Mouse (Mus musculus) stomach, embryonic 15.5 days (tissue): ENCODE measurements around the gene Arnt2. TPM values are rescaled to one million over a fixed set of nuclear protein-coding genes. Genes with fewer than 3 reads are reported as not detected.
A peak's percentile ranks its signal among the peaks of the same experiment; 100 is the strongest.

ENCODE experiments used
- ATAC-seq: fragments of 200-750 bp; cut with Nextera tagmentation; 2 replicates; pipeline ENCODE4 v1.8.0; 2017; ENCODE audit warnings: low read depth, moderate number of reproducible peaks, moderate TSS enrichment; ENCODE audit not compliant: insufficient read depth, low FRiP score
- H3K27ac ChIP-seq: fragments of 300-500 bp; sonication (generic); 2 replicates; pipeline ENCODE4 v1.5.1; 2015; ENCODE audit warnings: mild to moderate bottlenecking, inconsistent platforms
- H3K27me3 ChIP-seq: fragments of 300-500 bp; sonication (generic); replicated peaks from 2 replicates; pipeline ENCODE4 v1.6.1; 2015; ENCODE audit warnings: inconsistent platforms
- H3K36me3 ChIP-seq: fragments of 300-500 bp; sonication (generic); 2 replicates; pipeline ENCODE4 v1.6.1; 2015; ENCODE audit warnings: inconsistent platforms
- H3K4me1 ChIP-seq: fragments of 300-500 bp; sonication (generic); 2 replicates; pipeline ENCODE4 v1.6.1; 2015; ENCODE audit warnings: inconsistent platforms
- H3K4me2 ChIP-seq: fragments of 300-500 bp; sonication (generic); 2 replicates; pipeline ENCODE4 v1.6.1; 2015; ENCODE audit warnings: mild to moderate bottlenecking, inconsistent platforms
- H3K4me3 ChIP-seq: fragments of 300-500 bp; sonication (generic); replicated peaks from 2 replicates; pipeline ENCODE4 v1.5.1; 2015; ENCODE audit warnings: inconsistent platforms
- H3K9ac ChIP-seq: fragments of 300-500 bp; sonication (generic); 2 replicates; pipeline ENCODE4 v1.6.1; 2015; ENCODE audit warnings: inconsistent platforms
- H3K9me3 ChIP-seq: fragments of 300-500 bp; sonication (generic); 2 replicates; pipeline ENCODE4 v1.6.1; 2016; ENCODE audit warnings: inconsistent platforms
- WGBS: fragments of 180-500 bp; shearing (Covaris S2); methylation state at CpG from one replicate; pipeline ENCODE4 v1.1.7; 2015; 5-methylcytosine and 5-hydroxymethylcytosine counted together
- polyA plus RNA-seq: library from polyadenylated mRNA; unstranded; fragments of >200 nt; fragmentation: Nextera tagmentation; extraction: Ambion mirVana; gene quantifications from 2 replicates; pipeline ENCODE4 v1.2.1, GENCODE M21; 2015

The Arnt2 gene
- polyA plus RNA-seq, 1 experiment from 2014 or later: 3.6 TPM

DNA sequence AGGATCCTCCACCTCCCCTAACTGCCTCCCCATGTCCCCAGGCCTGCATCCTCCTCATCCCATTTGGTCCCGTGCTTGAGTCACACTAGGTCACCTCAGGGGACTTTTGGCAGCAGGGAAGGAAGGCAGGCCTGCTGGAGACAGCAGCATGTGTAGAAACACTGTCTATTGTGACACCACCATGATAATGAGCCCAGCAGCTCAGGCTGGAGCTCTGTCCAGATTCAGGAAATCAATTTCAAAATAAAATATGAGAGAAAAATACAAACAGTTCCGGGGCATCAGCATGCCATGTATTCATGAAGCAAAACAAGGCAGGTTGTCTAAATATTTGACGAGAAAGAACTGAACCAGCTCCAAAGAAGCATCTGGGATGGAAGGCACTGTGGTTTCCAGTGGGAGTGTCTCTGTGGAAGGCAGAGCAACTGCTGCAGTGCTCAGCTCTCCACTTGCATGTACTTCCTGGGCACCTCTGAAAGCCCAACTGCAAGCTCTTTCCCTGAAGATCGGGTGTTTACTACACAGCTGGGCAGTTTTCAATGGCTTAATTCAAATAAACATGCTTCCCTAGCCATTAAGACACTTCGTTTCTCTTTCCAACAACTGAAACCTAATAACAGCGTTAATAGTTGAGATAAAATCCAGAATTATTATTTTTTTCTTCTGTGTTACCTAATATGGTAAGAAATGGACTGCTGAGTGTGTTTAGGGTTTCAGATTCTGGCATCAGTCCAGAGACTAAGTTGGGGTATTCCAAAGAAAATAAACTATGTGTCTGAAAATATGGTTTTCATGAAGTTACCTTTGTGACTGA lies 74.0 kb downstream of the Arnt2 start:
- Histone ChIP-seq H3K4me3 (no peak overlapping the region), H3K4me2 (no peak overlapping the region), H3K36me3 (no peaks in the 10 kb centered on the region), H3K9me3 (no peaks in the 10 kb centered on the region), H3K4me1 (0 out of 2 replicates have a peak, but pooled peaks cover 7% of the 10 kb centered on the region), H3K27me3 (no peaks in the 10 kb centered on the region), H3K27ac (0 out of 2 replicates have a peak overlapping the region, but pooled peaks have one; percentile 28), H3K9ac (no peak overlapping the region)
- WGBS: 44% methylated on average over 6 of the region's 6 CpGs
- no peak for ATAC-seq

DNA sequence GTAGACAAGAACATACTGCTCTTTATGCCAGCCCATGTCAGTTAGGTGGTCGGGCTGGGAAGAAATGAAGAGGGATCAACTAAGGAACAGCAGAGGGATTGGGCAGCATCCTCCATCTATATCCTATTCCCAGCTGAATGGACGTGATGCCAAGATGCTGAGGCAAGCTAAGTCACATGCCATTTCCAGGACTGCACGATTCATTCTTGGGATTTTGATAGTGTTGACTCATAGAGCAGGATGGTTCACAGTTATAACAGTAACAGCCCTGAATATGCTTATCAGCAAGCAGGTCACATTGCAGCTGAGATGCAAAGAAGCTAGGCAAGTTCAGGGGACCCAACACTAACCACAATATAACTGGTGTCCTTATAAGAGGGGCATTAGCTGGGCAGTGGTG lies 76.0 kb downstream of the Arnt2 start:
- H3K4me3 ChIP-seq: no peak overlapping the region

DNA sequence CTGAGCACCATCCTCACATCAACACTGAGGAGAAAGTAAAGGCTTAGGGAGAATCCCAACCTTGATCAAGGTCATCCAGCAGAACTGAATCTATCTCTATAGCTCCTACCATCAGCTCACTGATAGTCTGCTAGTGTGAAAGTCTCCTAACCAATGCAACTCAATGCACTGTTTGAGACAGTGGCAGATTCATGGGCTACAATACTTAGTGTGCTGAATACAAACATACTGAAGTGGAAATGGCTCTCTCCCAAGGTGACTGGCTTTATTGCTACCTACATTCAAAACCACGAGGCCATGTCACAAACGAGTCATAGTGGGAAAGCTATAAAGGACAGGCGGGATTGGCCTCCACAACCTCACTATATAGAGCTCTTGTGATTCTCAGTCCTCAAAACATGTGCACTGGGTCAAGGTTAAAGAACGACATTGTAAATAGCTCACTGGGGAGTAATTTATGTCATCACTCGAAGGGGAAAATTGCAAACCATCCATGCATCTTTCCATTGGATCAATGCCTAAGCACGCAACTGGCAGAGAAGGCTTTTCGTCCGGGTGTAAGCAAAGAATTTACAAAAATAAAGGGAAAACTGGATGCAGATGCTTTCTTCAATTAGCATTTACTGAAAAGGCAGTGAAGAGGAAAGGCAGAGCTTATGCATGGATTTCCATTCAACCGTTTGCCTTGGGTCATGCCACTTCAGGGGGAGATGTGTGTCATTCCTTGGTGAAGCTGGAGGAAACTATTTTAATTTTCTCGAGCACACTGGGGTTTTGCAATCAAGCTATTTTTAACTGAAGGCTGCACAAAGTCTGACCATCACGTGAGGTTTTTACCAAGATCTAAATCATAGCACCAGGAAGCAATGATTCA lies 77.4 kb downstream of the Arnt2 start:
- no peak for ATAC-seq
- H3K27me3 ChIP-seq: no peaks in the 10 kb centered on the region
- H3K4me3 ChIP-seq: no peak overlapping the region
- H3K9me3 ChIP-seq: no peaks in the 10 kb centered on the region
- H3K4me1 ChIP-seq: 0 out of 2 replicates have a peak, but pooled peaks cover 4% of the 10 kb centered on the region
- WGBS: 53% methylated on average over 11 of the region's 11 CpGs
- H3K4me2 ChIP-seq: no peak overlapping the region
- no peak overlapping the region for H3K27ac ChIP-seq
- H3K36me3 ChIP-seq: no peaks in the 10 kb centered on the region
- H3K9ac ChIP-seq: no peak overlapping the region

More for the DNA sequence above, 76.0 kb downstream of the Arnt2 start:
- Histone ChIP-seq H3K4me2 (no peak overlapping the region), H3K27me3 (no peaks in the 10 kb centered on the region), H3K9ac (no peak overlapping the region), H3K36me3 (no peaks in the 10 kb centered on the region), H3K9me3 (no peaks in the 10 kb centered on the region), H3K4me1 (0 out of 2 replicates have a peak, but pooled peaks cover 4% of the 10 kb centered on the region), H3K27ac (no peak overlapping the region)
- no peak for ATAC-seq
- 87% methylated on average over 3 of the region's 3 CpGs for WGBS

- Histone ChIP-seq H3K9ac (no peak overlapping the region), H3K4me1 (no peaks in the 10 kb centered on the region), H3K4me2 (no peak overlapping the region), H3K27me3 (no peaks in the 10 kb centered on the region), H3K27ac (no peak overlapping the region), H3K4me3 (no peak overlapping the region), H3K36me3 (no peaks in the 10 kb centered on the region), H3K9me3 (no peaks in the 10 kb centered on the region)
- WGBS: 14% methylated on average over 1 of the region's 1 CpGs
- no peak for ATAC-seq
Observed at GRCm38 (mm10) chr7:84329174-84329583, 80.8 kb downstream of the Arnt2 start.

GRCm38 (mm10) chr7:84328770-84329169 lies 81.2 kb downstream of the Arnt2 start:
- Histone ChIP-seq H3K36me3 (no peaks in the 10 kb centered on the region), H3K4me3 (no peak overlapping the region), H3K27me3 (no peaks in the 10 kb centered on the region), H3K4me2 (no peak overlapping the region), H3K4me1 (no peaks in the 10 kb centered on the region), H3K9me3 (no peaks in the 10 kb centered on the region), H3K27ac (no peak overlapping the region), H3K9ac (no peak overlapping the region)
- no peak for ATAC-seq
- 50% methylated on average over 1 of the region's 1 CpGs for whole genome bisulfite sequencing

- H3K27ac ChIP-seq: no peak overlapping the region
- H3K36me3 ChIP-seq: no peaks in the 10 kb centered on the region
- no peaks in the 10 kb centered on the region for H3K27me3 ChIP-seq
- H3K9me3 ChIP-seq: no peaks in the 10 kb centered on the region
- H3K4me2 ChIP-seq: no peak overlapping the region
- H3K9ac ChIP-seq: no peak overlapping the region
- H3K4me3 ChIP-seq: no peak overlapping the region
- 59% methylated on average over 2 of the region's 2 CpGs for WGBS
- H3K4me1 ChIP-seq: no peaks in the 10 kb centered on the region
- ATAC-seq: no peak
Observed at GRCm38 (mm10) chr7:84325570-84326328, 84.2 kb downstream of the Arnt2 start.

GRCm38 (mm10) chr7:84321542-84321941 lies 88.4 kb downstream of the Arnt2 start:
- WGBS: 68% methylated on average over 1 of the region's 1 CpGs
- H3K27ac ChIP-seq: no peak overlapping the region

DNA sequence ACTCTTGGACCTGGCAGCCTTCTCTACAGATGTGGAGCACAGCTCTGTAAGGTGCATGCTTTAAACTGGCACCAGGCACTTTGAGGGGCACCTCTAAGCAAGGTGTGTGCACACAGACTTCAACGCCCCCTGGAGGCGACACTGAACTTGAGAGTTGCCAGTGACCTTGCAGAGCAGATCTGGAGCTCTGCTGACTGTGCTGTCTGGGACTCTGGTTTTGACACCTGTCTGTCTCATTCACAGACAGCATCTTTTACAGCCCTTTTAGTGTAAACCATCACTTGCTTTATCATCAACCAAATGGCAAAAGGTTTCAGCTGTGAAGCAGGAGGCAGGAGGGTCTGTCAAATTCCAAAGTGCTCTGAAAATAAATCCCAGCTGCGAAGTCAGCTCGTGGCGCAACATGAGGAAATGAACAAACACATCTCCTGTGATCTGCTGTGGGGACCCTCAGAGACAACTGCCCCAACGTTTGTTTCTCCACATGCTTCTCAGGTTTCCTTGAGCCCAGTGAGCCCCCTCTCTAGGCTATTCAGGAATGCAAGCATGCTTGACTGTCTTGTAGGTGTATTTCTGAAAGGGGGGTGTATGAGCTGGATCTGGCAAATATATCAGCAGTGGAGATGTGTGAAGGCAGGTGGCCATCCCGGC lies 94.5 kb downstream of the Arnt2 start:
- H3K4me2 ChIP-seq: no peak overlapping the region
- no peak overlapping the region for H3K9ac ChIP-seq
- H3K27ac ChIP-seq: no peak overlapping the region
- H3K27me3 ChIP-seq: no peaks in the 10 kb centered on the region
- no peak for ATAC-seq
- 55% methylated on average over 7 of the region's 7 CpGs for WGBS
- H3K36me3 ChIP-seq: no peaks in the 10 kb centered on the region
- H3K4me1 ChIP-seq: no peaks in the 10 kb centered on the region
- no peak overlapping the region for H3K4me3 ChIP-seq
- H3K9me3 ChIP-seq: no peaks in the 10 kb centered on the region

More at GRCm38 (mm10) chr7:84321542-84321941, 88.4 kb downstream of the Arnt2 start:
- Histone ChIP-seq H3K9ac (no peak overlapping the region), H3K9me3 (no peaks in the 10 kb centered on the region), H3K4me2 (no peak overlapping the region), H3K4me3 (no peak overlapping the region), H3K27me3 (no peaks in the 10 kb centered on the region), H3K36me3 (no peaks in the 10 kb centered on the region), H3K4me1 (no peaks in the 10 kb centered on the region)
- no peak for ATAC-seq

DNA sequence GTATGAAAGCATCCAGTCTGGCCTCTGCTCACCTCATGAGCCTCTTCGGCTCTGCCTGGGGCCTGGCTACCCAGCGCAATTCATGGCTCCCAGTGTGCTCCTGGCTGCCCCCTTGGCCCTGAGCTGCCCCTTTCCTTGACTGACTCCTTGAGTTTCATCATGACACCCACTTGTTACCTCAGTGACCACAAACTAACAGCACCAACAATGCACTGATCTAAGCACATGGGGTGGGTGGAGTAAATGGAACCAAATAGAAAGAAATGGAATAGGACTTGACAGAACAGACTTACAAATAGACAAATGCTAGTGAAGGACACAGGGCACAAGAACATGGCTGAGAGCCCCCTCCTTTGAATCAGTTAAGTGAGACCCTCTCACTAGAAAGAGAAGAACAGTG lies 95.2 kb downstream of the Arnt2 start:
- H3K4me3 ChIP-seq: no peak overlapping the region
- no peaks in the 10 kb centered on the region for H3K9me3 ChIP-seq
- H3K9ac ChIP-seq: no peak overlapping the region
- no peak for ATAC-seq
- H3K27me3 ChIP-seq: no peaks in the 10 kb centered on the region
- H3K36me3 ChIP-seq: no peaks in the 10 kb centered on the region
- WGBS: 100% methylated on average over 2 of the region's 2 CpGs
- H3K4me1 ChIP-seq: no peaks in the 10 kb centered on the region
- H3K4me2 ChIP-seq: no peak overlapping the region
- no peak overlapping the region for H3K27ac ChIP-seq

- Histone ChIP-seq H3K9me3 (no peaks in the 10 kb centered on the region), H3K27ac (no peak overlapping the region), H3K9ac (no peak overlapping the region), H3K36me3 (no peaks in the 10 kb centered on the region), H3K4me2 (no peak overlapping the region), H3K4me1 (no peaks in the 10 kb centered on the region), H3K27me3 (no peaks in the 10 kb centered on the region), H3K4me3 (no peak overlapping the region)
- ATAC-seq: no peak
- 71% methylated on average over 3 of the region's 3 CpGs for WGBS
Observed at GRCm38 (mm10) chr7:84311624-84312023, 98.4 kb downstream of the Arnt2 start.

GRCm38 (mm10) chr7:84310909-84311311 lies 99.1 kb downstream of the Arnt2 start:
- Histone ChIP-seq H3K27me3 (no peaks in the 10 kb centered on the region), H3K36me3 (no peaks in the 10 kb centered on the region), H3K4me3 (no peak overlapping the region), H3K9ac (no peak overlapping the region), H3K9me3 (no peaks in the 10 kb centered on the region), H3K4me1 (no peaks in the 10 kb centered on the region), H3K27ac (no peak overlapping the region), H3K4me2 (no peak overlapping the region)
- ATAC-seq: no peak
- WGBS: 83% methylated on average over 4 of the region's 4 CpGs
